Mouse (Mus musculus) layer of hippocampus, adult 11-12 months (tissue): ENCODE measurements around the gene Snrpa.
"Not testable (repeated sequence)": the region's sequence is repeated elsewhere in the genome, so short reads cannot be mapped to it uniquely, and the experiment has no call there.

ENCODE experiments used
- DNase-seq: peaks from one replicate; pipeline ENCODE4 v3.0.0; 2022; ENCODE audit warnings: low spot score

The Snrpa gene

GRCm38 (mm10) chr7:27195681-27196611 is at the start of gene Snrpa, which contains the start of gene BC024978:
Gene Snrpa (minus strand): TSS chr7:27196271.
Gene BC024978 (plus strand): TSS chr7:27195781.
- peak; percentile 99 for DNase-seq

GRCm38 (mm10) chr7:27244088-27244487 is 48.0 kb upstream of the Snrpa start:
- DNase-seq: not testable (repeated sequence)

GRCm38 (mm10) chr7:27243211-27243610 is 47.1 kb upstream of the Snrpa start:
- DNase-seq: no peak

GRCm38 (mm10) chr7:27238568-27238967 is 42.5 kb upstream of the Snrpa start:
- DNase-seq: no peak

GRCm38 (mm10) chr7:27237527-27237926 is 41.5 kb upstream of the Snrpa start:
- no peak for DNase-seq

GRCm38 (mm10) chr7:27235726-27236125 is 39.7 kb upstream of the Snrpa start:
- DNase-seq: no peak

GRCm38 (mm10) chr7:27233300-27233699 is 37.2 kb upstream of the Snrpa start:
- DNase-seq: no peak

- peak; percentile 94 for DNase-seq
Observed at GRCm38 (mm10) chr7:27232781-27233281, 36.8 kb upstream of the Snrpa start, which contains the start of gene Coq8b. Gene Coq8b (plus strand): TSS chr7:27233023.

- DNase-seq: peak; percentile 80
Observed at GRCm38 (mm10) chr7:27231693-27232331, 35.7 kb upstream of the Snrpa start.

- no peak for DNase-seq
Observed at GRCm38 (mm10) chr7:27230781-27231180, 34.7 kb upstream of the Snrpa start.

GRCm38 (mm10) chr7:27228865-27229264 is 32.8 kb upstream of the Snrpa start:
- no peak for DNase-seq

- peak; percentile 91 for DNase-seq
Observed at GRCm38 (mm10) chr7:27228281-27228821, 32.3 kb upstream of the Snrpa start, which contains the start of gene Itpkc. Gene Itpkc (minus strand): TSS chr7:27228661.

- DNase-seq: no peak
Observed at GRCm38 (mm10) chr7:27227676-27228075, 31.6 kb upstream of the Snrpa start.

GRCm38 (mm10) chr7:27227276-27227675 is 31.2 kb upstream of the Snrpa start:
- DNase-seq: no peak

- DNase-seq: peak; percentile 47
Observed at GRCm38 (mm10) chr7:27224877-27225575, 29.0 kb upstream of the Snrpa start.

GRCm38 (mm10) chr7:27222538-27222937 is 26.5 kb upstream of the Snrpa start:
- DNase-seq: no peak

- DNase-seq: no peak
Observed at GRCm38 (mm10) chr7:27221939-27222338, 25.9 kb upstream of the Snrpa start.

GRCm38 (mm10) chr7:27219937-27220336 is 23.9 kb upstream of the Snrpa start:
- DNase-seq: no peak

- DNase-seq: no peak
Observed at GRCm38 (mm10) chr7:27218586-27218985, 22.5 kb upstream of the Snrpa start.

- DNase-seq: no peak
Observed at GRCm38 (mm10) chr7:27212626-27213025, 16.6 kb upstream of the Snrpa start.

- no peak for DNase-seq
Observed at GRCm38 (mm10) chr7:27203730-27204449, 7.8 kb upstream of the Snrpa start.
